Mouse (Mus musculus): ENCODE results near the gene Etnppl. TPM values are rescaled to one million over a fixed set of nuclear protein-coding genes. Genes with fewer than 3 reads are reported as not detected.

Gene Etnppl
- total and polyA plus RNA-seq, 2 experiments from 2014 or later = not detected

DNA sequence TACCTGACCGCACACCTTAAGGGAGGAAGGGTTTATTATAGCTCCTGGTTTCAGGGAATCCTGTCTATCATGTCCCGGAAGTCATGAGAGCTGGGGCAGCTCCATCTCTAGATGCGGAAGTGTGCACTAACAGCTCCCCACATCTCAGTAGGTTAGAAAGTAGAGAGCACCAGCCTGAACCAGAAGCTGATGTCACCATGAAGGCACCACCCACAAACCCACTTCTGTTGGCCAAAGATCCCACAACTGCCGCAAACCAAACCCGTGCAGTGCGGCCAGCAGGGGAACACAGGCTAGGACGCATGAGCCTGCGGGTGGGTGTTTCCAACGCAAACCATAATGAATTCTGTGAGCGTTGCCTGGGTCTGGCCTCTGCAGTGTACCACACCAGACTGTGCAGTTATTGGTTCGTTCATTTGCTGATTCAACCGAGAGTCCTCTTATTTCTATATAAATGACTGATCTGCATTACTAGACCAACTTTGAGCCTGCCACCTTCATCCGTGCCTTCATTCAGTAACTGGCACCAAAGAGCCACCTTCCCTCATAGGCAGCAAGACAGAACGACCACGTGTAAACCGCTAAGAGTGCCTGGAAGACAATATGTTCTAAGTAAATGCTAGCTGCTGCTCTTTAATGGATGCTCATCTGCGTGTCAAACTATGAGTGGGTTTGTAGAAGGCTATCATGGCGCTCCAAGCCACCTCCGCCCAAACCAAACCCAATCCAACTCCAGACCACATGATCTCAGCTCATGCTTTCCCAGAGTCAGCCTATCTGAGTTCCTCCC lies 60.6 kb downstream of the Etnppl start:
- no peaks in the 10 kb centered on the region for H3K27me3 ChIP-seq (ENCODE audit: control insufficient read depth, insufficient read depth, low read length)
- no peaks in the 10 kb centered on the region for H3K36me3 ChIP-seq (replicated peaks; ENCODE audit: control insufficient read depth, insufficient read depth, low read length)
- H3K4me3 ChIP-seq (ENCODE audit: low read depth, low read length) = no peak overlapping the region
- no peak overlapping the region for H3K9ac ChIP-seq (replicated peaks; ENCODE audit: low read depth, low read length)
- no peak overlapping the region for H3K4me2 ChIP-seq (ENCODE audit: low read depth, low read length)
- DNase-seq (ENCODE audit: low spot score) (no peak), ATAC-seq (ENCODE audit: insufficient read depth, low read depth) (no peak)
- H3K9me3 ChIP-seq (replicated peaks; ENCODE audit: control insufficient read depth, low read length) = no peaks in the 10 kb centered on the region
- TF ChIP-seq CTCF (IDR thresholded peaks at IDR 0.05; ENCODE audit: low read depth) (no peak), EP300 (IDR thresholded peaks at IDR 0.05; ENCODE audit: low read depth) (no peak)
- 91% methylated on average over 19 of the region's 19 CpGs for WGBS
- H3K27ac ChIP-seq (ENCODE audit: low read depth) = no peak overlapping the region
- no peaks in the 10 kb centered on the region for H3K4me1 ChIP-seq (ENCODE audit: control insufficient read depth, insufficient read depth)

DNA sequence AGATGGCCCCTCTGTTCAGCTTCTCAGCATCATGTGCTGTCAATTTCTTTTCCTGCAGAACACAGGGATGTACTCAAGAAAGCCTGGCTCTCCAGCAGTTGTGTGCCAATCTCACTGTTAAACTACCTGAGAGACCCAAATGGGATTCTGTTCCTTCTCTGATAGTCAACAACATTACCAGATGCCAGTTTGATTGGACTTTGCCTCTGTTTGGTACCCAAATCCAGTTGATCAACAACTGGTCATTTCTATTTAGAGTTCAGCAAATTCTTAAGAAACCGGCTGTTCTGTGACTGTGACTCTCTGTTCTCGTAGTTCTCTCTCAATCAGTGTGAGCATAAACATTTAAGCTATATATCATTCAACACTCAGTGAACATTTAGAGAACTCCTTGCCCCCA lies 64.0 kb downstream of the Etnppl start:
- Histone ChIP-seq H3K4me3 (ENCODE audit: low read depth, low read length) (no peak overlapping the region), H3K36me3 (replicated peaks; ENCODE audit: control insufficient read depth, insufficient read depth, low read length) (no peaks in the 10 kb centered on the region), H3K9ac (replicated peaks; ENCODE audit: low read depth, low read length) (no peak overlapping the region), H3K9me3 (replicated peaks; ENCODE audit: control insufficient read depth, low read length) (no peaks in the 10 kb centered on the region), H3K27ac (ENCODE audit: low read depth) (no peak overlapping the region), H3K4me1 (ENCODE audit: control insufficient read depth, insufficient read depth) (no peaks in the 10 kb centered on the region), H3K27me3 (ENCODE audit: control insufficient read depth, insufficient read depth, low read length) (no peaks in the 10 kb centered on the region), H3K4me2 (ENCODE audit: low read depth, low read length) (no peak overlapping the region)
- no peak for TF ChIP-seq CTCF (IDR thresholded peaks at IDR 0.05; ENCODE audit: low read depth)
- TF ChIP-seq EP300 (IDR thresholded peaks at IDR 0.05; ENCODE audit: low read depth) = no peak
- ATAC-seq (ENCODE audit: insufficient read depth, low read depth) (no peak), DNase-seq (ENCODE audit: low spot score) (no peak)
- 88% methylated on average over 2 of the region's 2 CpGs for WGBS

DNA sequence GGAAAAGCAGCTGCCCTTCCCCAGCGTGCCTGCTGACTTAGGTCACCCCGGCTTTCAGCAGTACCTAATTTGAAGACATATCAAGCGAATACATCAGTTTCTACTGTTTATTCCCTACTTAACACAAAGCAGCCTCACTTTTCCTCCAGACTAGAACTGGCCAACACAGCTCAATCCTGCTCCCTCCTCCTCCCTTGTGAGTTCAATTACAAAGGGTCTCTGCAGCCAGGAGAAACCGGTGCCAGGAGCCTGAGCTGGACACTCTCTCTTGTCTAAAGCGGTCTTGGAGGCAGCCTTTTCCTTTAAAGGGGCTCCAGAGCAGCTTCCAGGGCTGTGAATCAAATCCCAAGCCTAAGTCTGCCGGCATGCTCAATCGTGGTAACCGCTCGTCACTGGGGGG lies 64.9 kb downstream of the Etnppl start:
- 73% methylated on average over 9 of the region's 9 CpGs for WGBS
- no peak overlapping the region for H3K4me3 ChIP-seq (ENCODE audit: low read depth, low read length)

GRCm38 (mm10) chr3:130683836-130684235 lies 66.6 kb downstream of the Etnppl start:
- TF ChIP-seq EP300 (IDR thresholded peaks at IDR 0.05; ENCODE audit: low read depth) = no peak
- no peak for TF ChIP-seq CTCF (IDR thresholded peaks at IDR 0.05; ENCODE audit: low read depth)
- Histone ChIP-seq H3K4me1 (ENCODE audit: control insufficient read depth, insufficient read depth) (no peaks in the 10 kb centered on the region), H3K4me2 (ENCODE audit: low read depth, low read length) (no peak overlapping the region), H3K9ac (replicated peaks; ENCODE audit: low read depth, low read length) (no peak overlapping the region), H3K9me3 (replicated peaks; ENCODE audit: control insufficient read depth, low read length) (no peaks in the 10 kb centered on the region), H3K27ac (ENCODE audit: low read depth) (no peak overlapping the region), H3K27me3 (ENCODE audit: control insufficient read depth, insufficient read depth, low read length) (no peaks in the 10 kb centered on the region), H3K4me3 (ENCODE audit: low read depth, low read length) (no peak overlapping the region), H3K36me3 (replicated peaks; ENCODE audit: control insufficient read depth, insufficient read depth, low read length) (no peaks in the 10 kb centered on the region)
- DNase-seq (ENCODE audit: low spot score) (no peak), ATAC-seq (ENCODE audit: insufficient read depth, low read depth) (no peak)
- WGBS = 63% methylated on average over 8 of the region's 8 CpGs

More for the DNA sequence above, 64.9 kb downstream of the Etnppl start:
- Histone ChIP-seq H3K4me1 (ENCODE audit: control insufficient read depth, insufficient read depth) (no peaks in the 10 kb centered on the region), H3K27ac (ENCODE audit: low read depth) (no peak overlapping the region), H3K27me3 (ENCODE audit: control insufficient read depth, insufficient read depth, low read length) (no peaks in the 10 kb centered on the region), H3K9me3 (replicated peaks; ENCODE audit: control insufficient read depth, low read length) (no peaks in the 10 kb centered on the region), H3K9ac (replicated peaks; ENCODE audit: low read depth, low read length) (no peak overlapping the region), H3K36me3 (replicated peaks; ENCODE audit: control insufficient read depth, insufficient read depth, low read length) (no peaks in the 10 kb centered on the region), H3K4me2 (ENCODE audit: low read depth, low read length) (no peak overlapping the region)
- TF ChIP-seq CTCF (IDR thresholded peaks at IDR 0.05; ENCODE audit: low read depth) = no peak
- ATAC-seq (ENCODE audit: insufficient read depth, low read depth) = no peak
- DNase-seq (ENCODE audit: low spot score) = no peak

GRCm38 (mm10) chr3:130684276-130685013 lies 67.2 kb downstream of the Etnppl start:
- Histone ChIP-seq H3K27ac (ENCODE audit: low read depth) (no peak overlapping the region), H3K9me3 (replicated peaks; ENCODE audit: control insufficient read depth, low read length) (no peaks in the 10 kb centered on the region), H3K4me3 (ENCODE audit: low read depth, low read length) (no peak overlapping the region), H3K9ac (replicated peaks; ENCODE audit: low read depth, low read length) (no peak overlapping the region), H3K4me1 (ENCODE audit: control insufficient read depth, insufficient read depth) (no peaks in the 10 kb centered on the region), H3K36me3 (replicated peaks; ENCODE audit: control insufficient read depth, insufficient read depth, low read length) (no peaks in the 10 kb centered on the region), H3K27me3 (ENCODE audit: control insufficient read depth, insufficient read depth, low read length) (no peaks in the 10 kb centered on the region), H3K4me2 (ENCODE audit: low read depth, low read length) (no peak overlapping the region)
- 80% methylated on average over 9 of the region's 9 CpGs for WGBS
- ATAC-seq (ENCODE audit: insufficient read depth, low read depth) (no peak), DNase-seq (ENCODE audit: low spot score) (no peak)
- TF ChIP-seq CTCF (IDR thresholded peaks at IDR 0.05; ENCODE audit: low read depth) (no peak), EP300 (IDR thresholded peaks at IDR 0.05; ENCODE audit: low read depth) (no peak)

Measured in heart, postnatal 0 days (tissue).